Mouse (Mus musculus) erythroblast, embryonic 14.5 days (primary cell): ENCODE data around the gene Phtf1.

ENCODE experiments used
- GATA1 ChIP-seq: IDR thresholded peaks from 2 replicates; pipeline ENCODE4 v1.6.1; 2012; ENCODE audit warnings: low read length, inconsistent platforms, mixed read lengths
- TAL1 ChIP-seq: IDR thresholded peaks from 3 replicates; pipeline ENCODE4 v1.6.1; 2012; ENCODE audit warnings: low read length, inconsistent platforms, mixed read lengths

GRCm38 (mm10) chr3:103920094-103920493 lies 47.8 kb upstream of the Phtf1 start:
- no peak for TF ChIP-seq GATA1
- no peak for TF ChIP-seq TAL1
